Mouse (Mus musculus) kidney, postnatal 0 days (tissue): ENCODE results near the gene Irak2. TPM values are rescaled to one million over a fixed set of nuclear protein-coding genes. Genes with fewer than 3 reads are reported as not detected.

Experiments used
- ATAC-seq: fragments of 200-750 bp; cut with Nextera tagmentation; replicated peaks from 2 replicates; pipeline ENCODE4 v1.8.0; 2017; ENCODE audit warnings: low read depth, moderate number of reproducible peaks, moderate TSS enrichment, moderate library complexity; ENCODE audit not compliant: low FRiP score
- DNase-seq: peaks from one replicate; pipeline ENCODE4 v3.0.0-alpha.2; 2016; ENCODE audit warnings: low spot score
- H3K27ac ChIP-seq: fragments of 300-500 bp; sonication (generic); 2 replicates; pipeline ENCODE4 v1.5.1; 2014; ENCODE audit warnings: mild to moderate bottlenecking
- H3K27me3 ChIP-seq: fragments of 300-500 bp; sonication (generic); 2 replicates; pipeline ENCODE4 v1.6.1; 2014; ENCODE audit warnings: low read length, mixed read lengths; ENCODE audit not compliant: insufficient read depth
- H3K36me3 ChIP-seq: fragments of 300-500 bp; sonication (generic); 2 replicates; pipeline ENCODE4 v1.6.1; 2014; ENCODE audit warnings: low read length, mixed read lengths; ENCODE audit not compliant: insufficient read depth
- H3K4me1 ChIP-seq: fragments of 300-500 bp; sonication (generic); replicated peaks from 2 replicates; pipeline ENCODE4 v1.6.1; 2014; ENCODE audit warnings: antibody characterized with exemption, low read length, mixed read lengths; ENCODE audit not compliant: insufficient read depth
- H3K4me2 ChIP-seq: fragments of 300-500 bp; sonication (generic); 2 replicates; pipeline ENCODE4 v1.6.1; 2014; ENCODE audit warnings: mild to moderate bottlenecking, low read length, moderate library complexity, mixed read lengths
- H3K4me3 ChIP-seq: fragments of 300-500 bp; sonication (generic); replicated peaks from 2 replicates; pipeline ENCODE4 v1.5.1; 2014; ENCODE audit warnings: low read depth, low read length
- H3K9ac ChIP-seq: fragments of 300-500 bp; sonication (generic); 2 replicates; pipeline ENCODE4 v1.6.1; 2014; ENCODE audit warnings: low read depth, low read length
- H3K9me3 ChIP-seq: fragments of 300-500 bp; sonication (generic); replicated peaks from 2 replicates; pipeline ENCODE4 v1.6.1; 2016; ENCODE audit warnings: low read length, inconsistent platforms, mixed read lengths
- CTCF ChIP-seq: IDR thresholded peaks from 2 replicates; pipeline ENCODE4 v1.5.1; 2016; ENCODE audit warnings: antibody characterized with exemption, low read depth, mild to moderate bottlenecking, moderate library complexity
- WGBS: fragments of 180-500 bp; shearing (Covaris S2); extraction: QIAGEN DNeasy Blood & Tissue Kit; methylation state at CpG from one replicate; pipeline ENCODE4 v1.1.7; 2014; 5-methylcytosine and 5-hydroxymethylcytosine counted together
- polyA plus RNA-seq: library from polyadenylated mRNA; unstranded; fragments of >200 nt; fragmentation: Nextera tagmentation; extraction: Ambion mirVana; gene quantifications from 2 replicates; pipeline ENCODE4 v1.2.1, GENCODE M21; 2015

Gene Irak2
- polyA plus RNA-seq, 1 experiment from 2014 or later = 5.3 TPM

GRCm38 (mm10) chr6:113655475-113655874, 17.2 kb downstream of the Irak2 start:
- H3K27me3 ChIP-seq = no peaks in the 10 kb centered on the region
- DNase-seq (no peak), ATAC-seq (no peak)
- no peak overlapping the region for H3K4me3 ChIP-seq
- no peaks in the 10 kb centered on the region for H3K36me3 ChIP-seq
- no peak overlapping the region for H3K9ac ChIP-seq
- 90% methylated on average over 3 of the region's 3 CpGs for WGBS
- H3K27ac ChIP-seq = no peak overlapping the region
- no peak overlapping the region for H3K4me2 ChIP-seq
- no peak for TF ChIP-seq CTCF
- H3K4me1 ChIP-seq = peaks cover 18% of the 10 kb centered on the region
- H3K9me3 ChIP-seq = no peaks in the 10 kb centered on the region

GRCm38 (mm10) chr6:113656847-113657246, 18.6 kb downstream of the Irak2 start:
- WGBS = 63% methylated on average over 6 of the region's 6 CpGs
- Histone ChIP-seq H3K4me3 (no peak overlapping the region), H3K4me1 (peaks cover 27% of the 10 kb centered on the region), H3K27me3 (no peaks in the 10 kb centered on the region), H3K9ac (no peak overlapping the region), H3K4me2 (no peak overlapping the region), H3K9me3 (no peaks in the 10 kb centered on the region), H3K36me3 (no peaks in the 10 kb centered on the region), H3K27ac (0 out of 2 replicates have a peak overlapping the region, but pooled peaks have one; percentile 15)
- DNase-seq (no peak), ATAC-seq (peak; percentile 62; the same call in 1 of the 2 replicates)
- TF ChIP-seq CTCF = no peak

- no peak for TF ChIP-seq CTCF
- no peak overlapping the region for H3K4me2 ChIP-seq
- H3K4me3 ChIP-seq = no peak overlapping the region
- H3K4me1 ChIP-seq = peaks cover 29% of the 10 kb centered on the region
- ATAC-seq = no peak
- 56% methylated on average over 3 of the region's 3 CpGs for WGBS
- peak; percentile 37 for DNase-seq
- H3K36me3 ChIP-seq = no peaks in the 10 kb centered on the region
- no peaks in the 10 kb centered on the region for H3K27me3 ChIP-seq
- H3K9me3 ChIP-seq = no peaks in the 10 kb centered on the region
- no peak overlapping the region for H3K9ac ChIP-seq
- H3K27ac ChIP-seq = peak overlapping the region; percentile 62
Observed at GRCm38 (mm10) chr6:113658226-113658625, 20.0 kb downstream of the Irak2 start.

- H3K4me2 ChIP-seq = no peak overlapping the region
- H3K27me3 ChIP-seq = no peaks in the 10 kb centered on the region
- DNase-seq (peak; percentile 59), ATAC-seq (no peak)
- H3K27ac ChIP-seq = peak overlapping the region; percentile 60
- H3K9ac ChIP-seq = no peak overlapping the region
- H3K36me3 ChIP-seq = no peaks in the 10 kb centered on the region
- H3K4me1 ChIP-seq = peaks cover 27% of the 10 kb centered on the region
- peak; percentile 19; the same call in 1 of the 2 replicates for TF ChIP-seq CTCF
- H3K4me3 ChIP-seq = no peak overlapping the region
- WGBS = 42% methylated on average over 8 of the region's 8 CpGs
- H3K9me3 ChIP-seq = no peaks in the 10 kb centered on the region
Observed at GRCm38 (mm10) chr6:113659648-113660491, 21.6 kb downstream of the Irak2 start.

GRCm38 (mm10) chr6:113660492-113661352, 22.5 kb downstream of the Irak2 start:
- H3K27ac ChIP-seq = peak overlapping the region; percentile 60
- no peak overlapping the region for H3K9ac ChIP-seq
- ATAC-seq (no peak), DNase-seq (peak; percentile 39)
- no peak for TF ChIP-seq CTCF
- peaks cover 24% of the 10 kb centered on the region for H3K4me1 ChIP-seq
- no peaks in the 10 kb centered on the region for H3K36me3 ChIP-seq
- WGBS = 57% methylated on average over 14 of the region's 14 CpGs
- no peaks in the 10 kb centered on the region for H3K27me3 ChIP-seq
- no peaks in the 10 kb centered on the region for H3K9me3 ChIP-seq
- no peak overlapping the region for H3K4me2 ChIP-seq
- no peak overlapping the region for H3K4me3 ChIP-seq

- DNase-seq (no peak), ATAC-seq (peak; percentile 68)
- no peaks in the 10 kb centered on the region for H3K27me3 ChIP-seq
- H3K9ac ChIP-seq = no peak overlapping the region
- no peak overlapping the region for H3K4me2 ChIP-seq
- no peaks in the 10 kb centered on the region for H3K36me3 ChIP-seq
- no peak overlapping the region for H3K4me3 ChIP-seq
- 30% methylated on average over 12 of the region's 12 CpGs for WGBS
- peak overlapping the region; percentile 60 for H3K27ac ChIP-seq
- TF ChIP-seq CTCF = no peak
- H3K4me1 ChIP-seq = peaks cover 24% of the 10 kb centered on the region
- no peaks in the 10 kb centered on the region for H3K9me3 ChIP-seq
Observed at GRCm38 (mm10) chr6:113661353-113662241, 23.3 kb downstream of the Irak2 start.
